Comparison of ENCODE assay signal across 9 mouse cellular contexts in the genomic region with DNA sequence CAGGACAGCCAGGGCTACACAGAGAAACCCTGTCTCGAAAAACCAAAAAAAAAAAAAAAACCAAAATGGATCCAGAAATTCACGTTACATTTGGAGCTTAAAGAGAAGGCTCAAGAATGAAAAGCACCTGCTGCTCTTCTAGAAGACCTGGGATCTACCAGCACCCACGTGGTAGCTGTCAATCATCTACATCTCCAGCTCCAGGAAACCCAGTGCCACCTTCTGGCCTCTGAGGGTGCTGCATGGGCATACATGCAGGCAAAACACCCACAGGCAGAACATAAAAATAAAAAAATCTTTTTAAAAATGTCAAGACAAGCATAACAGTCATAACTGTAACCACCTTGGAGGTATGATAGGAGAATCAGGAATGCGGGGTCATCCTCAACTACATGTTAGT. TPM values are rescaled to one million over a fixed set of nuclear protein-coding genes. Genes with fewer than 3 reads are reported as not detected.
DNase-seq lines count a peak whose midpoint lies in the region; ATAC-seq and TF ChIP-seq lines count a peak whose summit lies in the region.
"Had no signal": no experiment of that assay in that cellular context is flagged by ENCODE, and none has a peak within 500 bp of the region (broad histone marks: within the 10 kb centered on the region; RNA-seq: fewer than 3 reads in every experiment).

No protein-coding gene starts in this region.

- no peaks in the 10 kb centered on the region for H3K36me3 ChIP-seq in limb, embryonic 11.5 days (ENCODE audit: control insufficient read depth, insufficient read depth, low read length)
- no peaks in the 10 kb centered on the region for H3K36me3 ChIP-seq in limb, embryonic 10.5 days
- H3K36me3 ChIP-seq: liver, embryonic 15.5 days had no signal

- no peak for TF ChIP-seq POLR2A in cerebellum, adult 2 months (IDR thresholded peaks at IDR 0.05; ENCODE audit: borderline replicate concordance, insufficient read depth, low read length)

- H3K27me3 ChIP-seq in cerebellum, adult 2 months (ENCODE audit: control insufficient read depth, insufficient read depth, low read length) = no peaks in the 10 kb centered on the region
- H3K27me3 ChIP-seq in limb, embryonic 11.5 days (ENCODE audit: control insufficient read depth, insufficient read depth, low read length) = no peaks in the 10 kb centered on the region
- H3K27me3 ChIP-seq in limb, embryonic 10.5 days (ENCODE audit: low read depth, poor library complexity, severe bottlenecking) = no peaks in the 10 kb centered on the region
- H3K27me3 ChIP-seq: liver, embryonic 15.5 days had no signal

- ATAC-seq in cerebellum, adult (ENCODE audit: insufficient number of reproducible peaks, low FRiP score, low TSS enrichment) = no peak
- ATAC-seq in limb, embryonic 11.5 days (ENCODE audit: insufficient number of reproducible peaks, low FRiP score, low TSS enrichment, low read depth) = no peak

- intact Hi-C loops in heart, postnatal 25 days (cut with DNase I) = no loop called here

- no peak overlapping the region for H3K4me2 ChIP-seq in limb, embryonic 11.5 days (ENCODE audit: low read depth, severe bottlenecking)
- H3K4me2 ChIP-seq: liver, embryonic 15.5 days had no signal

- no peak overlapping the region for H3K27ac ChIP-seq in cerebellum, adult 2 months (ENCODE audit: insufficient read depth, low read length)
- no peak overlapping the region for H3K27ac ChIP-seq in limb, embryonic 11.5 days (replicated peaks; ENCODE audit: low read depth, low read length)
- H3K27ac ChIP-seq in limb, embryonic 10.5 days = no peak overlapping the region
- H3K27ac ChIP-seq: liver, embryonic 15.5 days had no signal

- no peak overlapping the region for H3K4me3 ChIP-seq in cerebellum, adult 2 months (replicated peaks; ENCODE audit: insufficient read depth, low read depth, low read length)
- H3K4me3 ChIP-seq in limb, embryonic 11.5 days (ENCODE audit: low read depth, low read length) = no peak overlapping the region
- H3K4me3 ChIP-seq in limb, embryonic 10.5 days = no peak overlapping the region
- H3K4me3 ChIP-seq: liver, embryonic 15.5 days had no signal

- no peak for DNase-seq in cerebellum, adult 2 months
- DNase-seq in limb, embryonic 11.5 days (ENCODE audit: low spot score) = peak; percentile 45
- no peak for DNase-seq in limb, embryonic 10.5 days (ENCODE audit: low spot score)
- peak; percentile 49 for DNase-seq in adrenal gland, adult 2 months
- peak; percentile 79 to 86 for DNase-seq in kidney, postnatal 4 days
- peak; percentile 56 for DNase-seq in retina, adult 2 months (ENCODE audit: low read depth, low spot score)
- no peak for DNase-seq in heart, postnatal 25 days (ENCODE audit: low spot score)

- peaks cover 3% of the 10 kb centered on the region for H3K4me1 ChIP-seq in cerebellum, adult 2 months (ENCODE audit: control insufficient read depth, insufficient read depth, low read length)
- H3K4me1 ChIP-seq in limb, embryonic 11.5 days (ENCODE audit: control insufficient read depth, insufficient read depth, low read length) = no peaks in the 10 kb centered on the region
- peaks cover 7% of the 10 kb centered on the region for H3K4me1 ChIP-seq in limb, embryonic 10.5 days

- 53% methylated on average over 4 of the region's 4 CpGs for WGBS in cerebellum, adult 2 months
- WGBS in limb, embryonic 11.5 days = 62% methylated on average over 4 of the region's 4 CpGs
- 55% methylated on average over 4 of the region's 4 CpGs for WGBS in limb, embryonic 10.5 days

- no peaks in the 10 kb centered on the region for H3K9me3 ChIP-seq in limb, embryonic 11.5 days (ENCODE audit: control insufficient read depth, low read length)
- no peaks in the 10 kb centered on the region for H3K9me3 ChIP-seq in limb, embryonic 10.5 days (replicated peaks)
- H3K9me3 ChIP-seq: liver, embryonic 15.5 days had no signal

- TF ChIP-seq CTCF in cerebellum, adult 2 months (IDR thresholded peaks at IDR 0.05; ENCODE audit: borderline replicate concordance, insufficient read depth, low read depth, low read length) = peak; percentile 48; the same call in 1 of the 2 replicates

- no peak overlapping the region for H3K9ac ChIP-seq in limb, embryonic 11.5 days (ENCODE audit: low read length)
- H3K9ac ChIP-seq: liver, embryonic 15.5 days had no signal

RNA-seq across cellular contexts. Expression of gene Ttpal, which starts 4.5 kb away (rescaled TPM):
- 23.7 and 28.0 TPM in 2 replicates for polyA plus RNA-seq in cerebellum, adult 2 months (2012; rRNA removed)
- polyA plus RNA-seq in limb, embryonic 11.5 days (2014; fragmentation: Nextera tagmentation; extraction: Ambion mirVana) = 43.3 and 46.3 TPM in 2 replicates
- 29.5 and 37.4 TPM in 2 replicates for polyA plus RNA-seq in limb, embryonic 10.5 days (2016; fragmentation: Nextera tagmentation; extraction: Ambion mirVana)
- total RNA-seq in adrenal gland, adult 2 months (2021) = 10 to 100 TPM; 25.6 to 27.0 TPM
- polyA plus RNA-seq in adrenal gland, adult 2 months (2012; rRNA removed) = 27.3 and 32.3 TPM in 2 replicates
- 1 to 10 TPM; 7.9 to 9.7 TPM for total RNA-seq in heart, postnatal 25 days (2021)

RNA-seq across cellular contexts. Expression of gene Serinc3, which starts 47.3 kb away (rescaled TPM):
- 162 and 179 TPM in 2 replicates for polyA plus RNA-seq in cerebellum, adult 2 months (2012; rRNA removed)
- polyA plus RNA-seq in limb, embryonic 11.5 days (2014; fragmentation: Nextera tagmentation; extraction: Ambion mirVana) = 25.2 and 26.8 TPM in 2 replicates
- 17.3 and 20.4 TPM in 2 replicates for polyA plus RNA-seq in limb, embryonic 10.5 days (2016; fragmentation: Nextera tagmentation; extraction: Ambion mirVana)
- 100 to 1,000 TPM; 482 to 621 TPM for total RNA-seq in adrenal gland, adult 2 months (2021)
- polyA plus RNA-seq in adrenal gland, adult 2 months (2012; rRNA removed) = 402 and 442 TPM in 2 replicates
- 100 to 1,000 TPM; 291 to 357 TPM for total RNA-seq in heart, postnatal 25 days (2021)

Comparison
In these comparisons a context has a peak if more than half of its experiments do, and no peak if none do; other contexts are left out.
1. DNase-seq: peak in limb, embryonic 11.5 days (single experiment), adrenal gland, adult 2 months (single experiment), kidney, postnatal 4 days (2 of 2) and retina, adult 2 months (single experiment); none in cerebellum, adult 2 months (0 of 2), limb, embryonic 10.5 days (single experiment) and heart, postnatal 25 days (single experiment).